11 mouse cellular contexts compared by ENCODE assay signal in genomic region chr19:53423816-53424465, GRCm38 (mm10). TPM values are rescaled to one million over a fixed set of nuclear protein-coding genes. Genes with fewer than 3 reads are reported as not detected.
A peak's percentile ranks its signal among the peaks of the same experiment; 100 is the strongest.
DNase-seq lines count a peak whose midpoint lies in the region; ATAC-seq and TF ChIP-seq lines count a peak whose summit lies in the region.
"Had no signal": no experiment of that assay in that cellular context is flagged by ENCODE, and none has a peak within 500 bp of the region (broad histone marks: within the 10 kb centered on the region; RNA-seq: fewer than 3 reads in every experiment).

No protein-coding gene starts in this region.

- 53% methylated on average over 17 of the region's 17 CpGs for WGBS in heart, postnatal 0 days
- 59% methylated on average over 17 of the region's 17 CpGs for WGBS in intestine, embryonic 16.5 days
- WGBS in spleen, adult 2 months = 8% methylated on average over 17 of the region's 17 CpGs
- 69% methylated on average over 17 of the region's 17 CpGs for WGBS in forebrain, postnatal 0 days

- no peak for TF ChIP-seq EP300 in heart, postnatal 0 days (IDR thresholded peaks at IDR 0.05; ENCODE audit: low read depth)

- ATAC-seq in heart, postnatal 0 days (ENCODE audit: insufficient read depth, low read depth) = no peak
- no peak for ATAC-seq in intestine, embryonic 16.5 days
- ATAC-seq in forebrain, postnatal 0 days = no peak
- ATAC-seq: forebrain, embryonic 14.5 days had no signal

- peak overlapping the region; percentile 7; the same call in 1 of the 2 replicates for H3K4me3 ChIP-seq in heart, postnatal 0 days (ENCODE audit: low read depth, low read length)
- H3K4me3 ChIP-seq in E14TG2a.4 (replicated peaks; ENCODE audit: low read length) = peak overlapping the region; percentile 71
- no peak overlapping the region for H3K4me3 ChIP-seq in intestine, embryonic 16.5 days (ENCODE audit: low read length)
- peak overlapping the region; percentile 47; the same call in 1 of the 2 replicates for H3K4me3 ChIP-seq in spleen, adult 2 months (ENCODE audit: extremely low read depth, insufficient read depth, insufficient read length)
- H3K4me3 ChIP-seq in forebrain, postnatal 0 days (ENCODE audit: low read depth, low read length) = no peak overlapping the region

- H3K36me3 ChIP-seq in heart, postnatal 0 days (replicated peaks; ENCODE audit: control insufficient read depth, insufficient read depth, low read length) = no peaks in the 10 kb centered on the region
- H3K36me3 ChIP-seq in E14TG2a.4 (ENCODE audit: insufficient read depth, low read length) = no peaks in the 10 kb centered on the region
- no peaks in the 10 kb centered on the region for H3K36me3 ChIP-seq in intestine, embryonic 16.5 days (ENCODE audit: control insufficient read depth, insufficient read depth, low read length)
- H3K36me3 ChIP-seq in spleen, adult 2 months (ENCODE audit: control insufficient read depth, insufficient read depth, low read length) = no peaks in the 10 kb centered on the region
- H3K36me3 ChIP-seq in forebrain, postnatal 0 days (ENCODE audit: insufficient read depth) = no peaks in the 10 kb centered on the region

- intact Hi-C loops in heart, postnatal 10 days (cut with DNase I) = no loop called here

- TF ChIP-seq POLR2A in spleen, adult 2 months (IDR thresholded peaks at IDR 0.05; ENCODE audit: low read depth, low read length) = peak; percentile 20; the same call in 1 of the 2 replicates

- H3K27ac ChIP-seq in heart, postnatal 0 days (ENCODE audit: low read depth) = peak overlapping the region; percentile 66; the same call in 1 of the 2 replicates
- H3K27ac ChIP-seq in intestine, embryonic 16.5 days (ENCODE audit: low read length) = no peak overlapping the region
- peak overlapping the region; percentile 97 for H3K27ac ChIP-seq in spleen, adult 2 months (ENCODE audit: insufficient read depth, low read length)
- no peak overlapping the region for H3K27ac ChIP-seq in forebrain, postnatal 0 days (ENCODE audit: low read depth, low read length)

- DNase-seq in heart, postnatal 0 days (ENCODE audit: low spot score) = no peak
- DNase-seq in heart, postnatal 10 days = no peak
- DNase-seq in spleen, adult 2 months (ENCODE audit: low read depth in 1 of 2, low spot score in 2 of 2) = peak; percentile 45 to 77
- DNase-seq in left cerebral cortex, adult 8-10 months (ENCODE audit: low spot score in 2 of 2) = no peak
- no peak for DNase-seq in forebrain, postnatal 0 days
- DNase-seq in urinary bladder, postnatal 10 days (ENCODE audit: low spot score) = no peak
- DNase-seq: cerebellum, adult 9-11 months had no signal

- peak overlapping the region; percentile 42; the same call in 1 of the 2 replicates for H3K4me2 ChIP-seq in heart, postnatal 0 days (ENCODE audit: low read depth, low read length)
- H3K4me2 ChIP-seq in intestine, embryonic 16.5 days (ENCODE audit: low read depth, low read length) = peak overlapping the region; percentile 30
- H3K4me2 ChIP-seq in forebrain, postnatal 0 days (ENCODE audit: low read depth) = no peak overlapping the region

- peaks cover 14% of the 10 kb centered on the region for H3K4me1 ChIP-seq in heart, postnatal 0 days (ENCODE audit: control insufficient read depth, insufficient read depth)
- H3K4me1 ChIP-seq in E14TG2a.4 (replicated peaks; ENCODE audit: low read depth, low read length) = peaks cover 86% of the 10 kb centered on the region
- peaks cover 30% of the 10 kb centered on the region for H3K4me1 ChIP-seq in intestine, embryonic 16.5 days (ENCODE audit: control insufficient read depth, insufficient read depth, low read length)
- peaks cover 34% of the 10 kb centered on the region for H3K4me1 ChIP-seq in spleen, adult 2 months (ENCODE audit: control insufficient read depth, insufficient read depth, insufficient read length)
- H3K4me1 ChIP-seq in forebrain, postnatal 0 days (ENCODE audit: insufficient read depth) = peaks cover 7% of the 10 kb centered on the region; the same call in 1 of the 2 replicates

- H3K27me3 ChIP-seq in heart, postnatal 0 days (ENCODE audit: control insufficient read depth, insufficient read depth, low read length) = no peaks in the 10 kb centered on the region
- H3K27me3 ChIP-seq in E14TG2a.4 (ENCODE audit: insufficient read depth, low read length) = peaks cover 35% of the 10 kb centered on the region
- H3K27me3 ChIP-seq in intestine, embryonic 16.5 days (replicated peaks; ENCODE audit: control insufficient read depth, insufficient read depth, low read length) = no peaks in the 10 kb centered on the region
- H3K27me3 ChIP-seq in spleen, adult 2 months (ENCODE audit: control insufficient read depth, insufficient read depth, low read length) = no peaks in the 10 kb centered on the region
- H3K27me3 ChIP-seq in forebrain, postnatal 0 days (ENCODE audit: insufficient read depth, low read length) = no peaks in the 10 kb centered on the region

- TF ChIP-seq CTCF in heart, postnatal 0 days (IDR thresholded peaks at IDR 0.05; ENCODE audit: low read depth) = no peak
- no peak for TF ChIP-seq CTCF in E14TG2a.4 (conservative IDR thresholded peaks at IDR 0.05; ENCODE audit: low read length)
- TF ChIP-seq CTCF in spleen, adult 2 months (IDR thresholded peaks at IDR 0.05; ENCODE audit: extremely low read depth, insufficient read depth, insufficient read length, insufficient replicate concordance) = no peak
- no peak for TF ChIP-seq CTCF in forebrain, postnatal 0 days (IDR thresholded peaks at IDR 0.05; ENCODE audit: low read depth)

- no peak overlapping the region for H3K9ac ChIP-seq in heart, postnatal 0 days (replicated peaks; ENCODE audit: low read depth, low read length)
- H3K9ac ChIP-seq in intestine, embryonic 16.5 days (ENCODE audit: low read depth, low read length) = no peak overlapping the region
- H3K9ac ChIP-seq in forebrain, postnatal 0 days = no peak overlapping the region

- H3K9me3 ChIP-seq in heart, postnatal 0 days (replicated peaks; ENCODE audit: control insufficient read depth, low read length) = no peaks in the 10 kb centered on the region
- H3K9me3 ChIP-seq in E14TG2a.4 (ENCODE audit: low read length) = no peaks in the 10 kb centered on the region
- H3K9me3 ChIP-seq in intestine, embryonic 16.5 days (ENCODE audit: control insufficient read depth, low read length) = no peaks in the 10 kb centered on the region
- no peaks in the 10 kb centered on the region for H3K9me3 ChIP-seq in forebrain, postnatal 0 days (ENCODE audit: low read length)

RNA-seq across cellular contexts. Expression of gene Smndc1, which starts 33.6 kb away (rescaled TPM):
- 6.8 and 9.0 TPM in 2 replicates for total RNA-seq in heart, postnatal 0 days (2014; rRNA removed; ENCODE audit: low replicate concordance)
- 25.0 and 32.0 TPM in 2 replicates for polyA plus RNA-seq in heart, postnatal 0 days (2015; fragmentation: Nextera tagmentation; extraction: Ambion mirVana)
- 10 to 100 TPM; 37.3 to 39.5 TPM for total RNA-seq in heart, postnatal 10 days (2021)
- polyA plus RNA-seq in intestine, embryonic 16.5 days (2015; fragmentation: Nextera tagmentation; extraction: Ambion mirVana) = 36.3 and 40.5 TPM in 2 replicates
- 3.1 and 3.6 TPM in 2 replicates for polyA plus RNA-seq in spleen, adult 2 months (2012; rRNA removed)
- total RNA-seq in left cerebral cortex, adult 8-10 months (2022) = 10 to 100 TPM; 33.2 to 38.1 (median 36.3) TPM
- total RNA-seq in forebrain, postnatal 0 days (2014; rRNA removed) = 13.9 and 15.5 TPM in 2 replicates
- polyA plus RNA-seq in forebrain, postnatal 0 days (2015; fragmentation: Nextera tagmentation; extraction: Ambion mirVana) = 33.9 and 39.3 TPM in 2 replicates

RNA-seq across cellular contexts. Expression of gene Gm10197, which starts 52.4 kb away (rescaled TPM):
- total RNA-seq in heart, postnatal 0 days (2014; rRNA removed; ENCODE audit: low replicate concordance) = not detected in 2 replicates
- polyA plus RNA-seq in heart, postnatal 0 days (2015; fragmentation: Nextera tagmentation; extraction: Ambion mirVana) = not detected in 2 replicates
- not detected for total RNA-seq in heart, postnatal 10 days (2021)
- polyA plus RNA-seq in intestine, embryonic 16.5 days (2015; fragmentation: Nextera tagmentation; extraction: Ambion mirVana) = not detected in 2 replicates
- polyA plus RNA-seq in spleen, adult 2 months (2012; rRNA removed) = not detected in 2 replicates
- total RNA-seq in left cerebral cortex, adult 8-10 months (2022) = not detected
- not detected in 2 replicates for total RNA-seq in forebrain, postnatal 0 days (2014; rRNA removed)
- polyA plus RNA-seq in forebrain, postnatal 0 days (2015; fragmentation: Nextera tagmentation; extraction: Ambion mirVana) = not detected in 2 replicates
- polyA plus RNA-seq: lung, adult 2 months had no signal

Comparison
In these comparisons a context has a peak if more than half of its experiments do, and no peak if none do; other contexts are left out.
1. DNase-seq: peak in spleen, adult 2 months (2 of 2); none in heart, postnatal 0 days (single experiment), heart, postnatal 10 days (0 of 2), left cerebral cortex, adult 8-10 months (0 of 2), forebrain, postnatal 0 days (single experiment) and urinary bladder, postnatal 10 days (single experiment).
2. H3K27ac ChIP-seq: peak in heart, postnatal 0 days (single experiment) and spleen, adult 2 months (single experiment); none in intestine, embryonic 16.5 days (single experiment) and forebrain, postnatal 0 days (single experiment).
3. H3K4me3 ChIP-seq: peak in heart, postnatal 0 days (single experiment), E14TG2a.4 (single experiment) and spleen, adult 2 months (single experiment); none in intestine, embryonic 16.5 days (single experiment) and forebrain, postnatal 0 days (single experiment).